Mouse (Mus musculus) kidney, embryonic 14.5 days (tissue): Measurements from ENCODE around the gene Gpc3. TPM values are rescaled to one million over a fixed set of nuclear protein-coding genes. Genes with fewer than 3 reads are reported as not detected.
"Not testable (repeated sequence)": the region's sequence is repeated elsewhere in the genome, so short reads cannot be mapped to it uniquely, and the experiment has no call there.

ENCODE experiments used
- ATAC-seq: fragments of 200-750 bp; cut with Nextera tagmentation; 2 replicates; pipeline ENCODE4 v1.8.0; 2017; ENCODE audit warnings: moderate number of reproducible peaks, mild to moderate bottlenecking, moderate TSS enrichment, moderate library complexity; ENCODE audit not compliant: low FRiP score, low TSS enrichment
- H3K27ac ChIP-seq: fragments of 300-500 bp; sonication (generic); 2 replicates; pipeline ENCODE4 v1.5.1; 2014; ENCODE audit warnings: low read depth, mild to moderate bottlenecking, low read length, moderate library complexity, mixed read lengths
- H3K27me3 ChIP-seq: fragments of 300-500 bp; sonication (generic); 2 replicates; pipeline ENCODE4 v1.6.1; 2014; ENCODE audit warnings: mild to moderate bottlenecking, low read length; ENCODE audit not compliant: control insufficient read depth, insufficient read depth
- H3K36me3 ChIP-seq: fragments of 300-500 bp; sonication (generic); 2 replicates; pipeline ENCODE4 v1.6.1; 2014; ENCODE audit warnings: low read length, mixed read lengths; ENCODE audit not compliant: control insufficient read depth, insufficient read depth
- H3K4me1 ChIP-seq: fragments of 300-500 bp; sonication (generic); 2 replicates; pipeline ENCODE4 v1.6.1; 2014; ENCODE audit warnings: low read length, mixed read lengths; ENCODE audit not compliant: control insufficient read depth, insufficient read depth
- H3K4me2 ChIP-seq: fragments of 300-500 bp; sonication (generic); replicated peaks from 2 replicates; pipeline ENCODE4 v1.6.1; 2014; ENCODE audit warnings: low read depth, mild to moderate bottlenecking, low read length
- H3K4me3 ChIP-seq: fragments of 300-500 bp; sonication (generic); 2 replicates; pipeline ENCODE4 v1.5.1; 2014; ENCODE audit warnings: mild to moderate bottlenecking, low read length
- H3K9ac ChIP-seq: fragments of 300-500 bp; sonication (generic); 2 replicates; pipeline ENCODE4 v1.6.1; 2014; ENCODE audit warnings: low read depth, mild to moderate bottlenecking, low read length, moderate library complexity
- H3K9me3 ChIP-seq: fragments of 300-500 bp; sonication (generic); 2 replicates; pipeline ENCODE4 v1.6.1; 2016; ENCODE audit warnings: low read length; ENCODE audit not compliant: control insufficient read depth
- WGBS: fragments of 180-500 bp; shearing (Covaris S2); extraction: QIAGEN DNeasy Blood & Tissue Kit; methylation state at CpG from one replicate; pipeline ENCODE4 v1.1.7; 2014; 5-methylcytosine and 5-hydroxymethylcytosine counted together
- polyA plus RNA-seq: library from polyadenylated mRNA; unstranded; fragments of >200 nt; fragmentation: Nextera tagmentation; extraction: Ambion mirVana; gene quantifications from 2 replicates; pipeline ENCODE4 v1.2.1, GENCODE M21; 2014

Gpc3 gene
- polyA plus RNA-seq, 1 experiment from 2014 or later: 1,032 TPM

- Histone ChIP-seq H3K4me2 (no peak overlapping the region), H3K27me3 (no peaks in the 10 kb centered on the region), H3K27ac (no peak overlapping the region), H3K4me1 (no peaks in the 10 kb centered on the region), H3K9me3 (no peaks in the 10 kb centered on the region), H3K4me3 (no peak overlapping the region), H3K9ac (no peak overlapping the region), H3K36me3 (no peaks in the 10 kb centered on the region)
- WGBS: 45% methylated on average over 11 of the region's 11 CpGs
- ATAC-seq: no peak
Observed at GRCm38 (mm10) chrX:52261991-52262390, 351.8 kb downstream of the Gpc3 start.

- Histone ChIP-seq H3K27me3 (no peaks in the 10 kb centered on the region), H3K27ac (no peak overlapping the region), H3K36me3 (no peaks in the 10 kb centered on the region), H3K9ac (no peak overlapping the region), H3K4me2 (no peak overlapping the region), H3K4me3 (no peak overlapping the region), H3K4me1 (no peaks in the 10 kb centered on the region), H3K9me3 (no peaks in the 10 kb centered on the region)
- no peak for ATAC-seq
- 60% methylated on average over 7 of the region's 7 CpGs for WGBS
Observed at GRCm38 (mm10) chrX:52261546-52261945, 352.2 kb downstream of the Gpc3 start.

GRCm38 (mm10) chrX:52259771-52260170 is 354.0 kb downstream of the Gpc3 start:
- H3K4me3 ChIP-seq, H3K27me3 ChIP-seq, H3K27ac ChIP-seq, H3K9ac ChIP-seq, H3K36me3 ChIP-seq, ATAC-seq, H3K9me3 ChIP-seq, H3K4me2 ChIP-seq, H3K4me1 ChIP-seq: not testable (repeated sequence)
- WGBS: 47% methylated on average over 1 of the region's 1 CpGs

- Histone ChIP-seq H3K4me3 (no peak overlapping the region), H3K9ac (no peak overlapping the region), H3K9me3 (no peaks in the 10 kb centered on the region), H3K27me3 (no peaks in the 10 kb centered on the region), H3K4me2 (no peak overlapping the region), H3K27ac (no peak overlapping the region), H3K4me1 (no peaks in the 10 kb centered on the region), H3K36me3 (no peaks in the 10 kb centered on the region)
- 74% methylated on average over 1 of the region's 1 CpGs for WGBS
- no peak for ATAC-seq
Observed at GRCm38 (mm10) chrX:52254526-52254925, 359.2 kb downstream of the Gpc3 start.

GRCm38 (mm10) chrX:52245694-52246297 is 368.0 kb downstream of the Gpc3 start:
- 82% methylated on average over 4 of the region's 4 CpGs for WGBS
- ATAC-seq: no peak

GRCm38 (mm10) chrX:52237470-52237869 is 376.3 kb downstream of the Gpc3 start:
- H3K9ac ChIP-seq: no peak overlapping the region
- H3K4me1 ChIP-seq: no peaks in the 10 kb centered on the region
- H3K27me3 ChIP-seq: no peaks in the 10 kb centered on the region
- no peak overlapping the region for H3K4me3 ChIP-seq
- H3K9me3 ChIP-seq: no peaks in the 10 kb centered on the region
- no peak for ATAC-seq
- no peak overlapping the region for H3K27ac ChIP-seq
- WGBS: 94% methylated on average over 4 of the region's 4 CpGs
- H3K4me2 ChIP-seq: no peak overlapping the region
- no peaks in the 10 kb centered on the region for H3K36me3 ChIP-seq

More at GRCm38 (mm10) chrX:52245694-52246297, 368.0 kb downstream of the Gpc3 start:
- H3K27me3 ChIP-seq: no peaks in the 10 kb centered on the region
- no peaks in the 10 kb centered on the region for H3K9me3 ChIP-seq
- no peak overlapping the region for H3K4me2 ChIP-seq
- no peaks in the 10 kb centered on the region for H3K36me3 ChIP-seq
- H3K4me1 ChIP-seq: no peaks in the 10 kb centered on the region
- H3K4me3 ChIP-seq: no peak overlapping the region
- H3K27ac ChIP-seq: no peak overlapping the region
- no peak overlapping the region for H3K9ac ChIP-seq

- no peak overlapping the region for H3K4me3 ChIP-seq
- no peaks in the 10 kb centered on the region for H3K4me1 ChIP-seq
- no peaks in the 10 kb centered on the region for H3K27me3 ChIP-seq
- no peak overlapping the region for H3K4me2 ChIP-seq
- H3K9me3 ChIP-seq: no peaks in the 10 kb centered on the region
- WGBS: 53% methylated on average over 7 of the region's 7 CpGs
- H3K9ac ChIP-seq: no peak overlapping the region
- H3K36me3 ChIP-seq: no peaks in the 10 kb centered on the region
- ATAC-seq: no peak
- H3K27ac ChIP-seq: no peak overlapping the region
Observed at GRCm38 (mm10) chrX:52231984-52232383, 381.8 kb downstream of the Gpc3 start.

GRCm38 (mm10) chrX:52230711-52231110 is 383.0 kb downstream of the Gpc3 start:
- Histone ChIP-seq H3K4me2 (no peak overlapping the region), H3K36me3 (no peaks in the 10 kb centered on the region), H3K9me3 (no peaks in the 10 kb centered on the region), H3K9ac (no peak overlapping the region), H3K27me3 (no peaks in the 10 kb centered on the region), H3K4me1 (no peaks in the 10 kb centered on the region), H3K4me3 (no peak overlapping the region), H3K27ac (no peak overlapping the region)
- no peak for ATAC-seq
- 78% methylated on average over 4 of the region's 4 CpGs for WGBS
